Mouse (Mus musculus) lung, embryonic 14.5 days (tissue): ENCODE measurements around the gene Gpnmb. TPM values are rescaled to one million over a fixed set of nuclear protein-coding genes. Genes with fewer than 3 reads are reported as not detected.

Source experiments
- ATAC-seq: fragments of 200-750 bp; cut with Nextera tagmentation; 2 replicates; pipeline ENCODE4 v1.8.0; 2017; ENCODE audit warnings: mild to moderate bottlenecking, moderate TSS enrichment, moderate library complexity; ENCODE audit not compliant: insufficient read depth
- DNase-seq: peaks from one replicate; pipeline ENCODE4 v3.0.0-alpha.2; 2015
- H3K27ac ChIP-seq: fragments of 300-500 bp; sonication (generic); 2 replicates; pipeline ENCODE4 v1.5.1; 2014; ENCODE audit warnings: low read depth, mild to moderate bottlenecking, moderate library complexity
- H3K27me3 ChIP-seq: fragments of 300-500 bp; sonication (generic); 2 replicates; pipeline ENCODE4 v1.6.1; 2014; ENCODE audit warnings: low read length, control low read depth; ENCODE audit not compliant: insufficient read depth
- H3K36me3 ChIP-seq: fragments of 300-500 bp; sonication (generic); 2 replicates; pipeline ENCODE4 v1.6.1; 2014; ENCODE audit warnings: control low read depth; ENCODE audit not compliant: insufficient read depth
- H3K4me1 ChIP-seq: fragments of 300-500 bp; sonication (generic); 2 replicates; pipeline ENCODE4 v1.6.1; 2014; ENCODE audit warnings: antibody characterized with exemption, control low read depth; ENCODE audit not compliant: insufficient read depth
- H3K4me2 ChIP-seq: fragments of 300-500 bp; sonication (generic); 2 replicates; pipeline ENCODE4 v1.6.1; 2014; ENCODE audit warnings: mild to moderate bottlenecking
- H3K4me3 ChIP-seq: fragments of 300-500 bp; sonication (generic); 2 replicates; pipeline ENCODE4 v1.5.1; 2014; ENCODE audit warnings: low read depth, low read length
- H3K9ac ChIP-seq: fragments of 300-500 bp; sonication (generic); 2 replicates; pipeline ENCODE4 v1.6.1; 2014
- H3K9me3 ChIP-seq: fragments of 300-500 bp; sonication (generic); 2 replicates; pipeline ENCODE4 v1.6.1; 2016; ENCODE audit warnings: low read depth, low read length, control low read depth
- CTCF ChIP-seq: IDR thresholded peaks from 2 replicates; pipeline ENCODE4 v1.5.1; 2016; ENCODE audit warnings: antibody characterized with exemption, low read depth
- WGBS: fragments of 180-500 bp; shearing (Covaris S2); extraction: QIAGEN DNeasy Blood & Tissue Kit; methylation state at CpG from one replicate; pipeline ENCODE4 v1.1.7; 2014; 5-methylcytosine and 5-hydroxymethylcytosine counted together
- polyA plus RNA-seq: library from polyadenylated mRNA; unstranded; fragments of >200 nt; fragmentation: Nextera tagmentation; extraction: Ambion mirVana; gene quantifications from 2 replicates; pipeline ENCODE4 v1.2.1, GENCODE M21; 2014

Gene Gpnmb
- polyA plus RNA-seq, 1 experiment from 2014 or later: 0.21 TPM

DNA sequence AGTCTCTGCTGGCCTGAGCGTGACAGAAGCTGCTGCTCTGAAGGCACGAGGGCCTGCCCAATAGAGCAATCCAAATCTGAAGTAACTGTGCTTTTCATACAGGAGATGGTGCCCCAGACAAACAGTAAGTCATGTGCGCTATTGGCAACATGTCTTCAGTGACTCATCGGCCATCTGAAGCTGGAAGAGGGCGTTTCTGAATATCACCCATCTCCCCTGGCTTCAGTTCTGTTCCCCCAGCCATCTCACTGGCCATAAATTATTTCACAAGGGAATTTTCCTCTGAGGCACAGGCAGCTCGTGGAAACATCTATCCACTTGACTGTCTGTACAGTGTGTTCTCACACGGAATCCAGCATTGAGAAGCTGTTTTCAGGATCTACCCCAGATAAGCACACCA, 60.1 kb downstream of the Gpnmb start:
- peak overlapping the region; percentile 81 for H3K27ac ChIP-seq
- 71% methylated on average over 7 of the region's 7 CpGs for WGBS
- no peaks in the 10 kb centered on the region for H3K9me3 ChIP-seq
- peaks cover 15% of the 10 kb centered on the region for H3K4me1 ChIP-seq
- H3K4me3 ChIP-seq: no peak overlapping the region
- no peaks in the 10 kb centered on the region for H3K27me3 ChIP-seq
- no peak overlapping the region for H3K9ac ChIP-seq
- H3K36me3 ChIP-seq: peaks cover 54% of the 10 kb centered on the region
- H3K4me2 ChIP-seq: no peak overlapping the region
- no peak for TF ChIP-seq CTCF
- peak; percentile 40 for DNase-seq
- ATAC-seq: 0 out of 2 replicates have a peak, but pooled peaks have one; percentile 18

GRCm38 (mm10) chr6:49096933-49097461, 60.7 kb downstream of the Gpnmb start:
- peak; percentile 94 for DNase-seq
- H3K9ac ChIP-seq: no peak overlapping the region

DNA sequence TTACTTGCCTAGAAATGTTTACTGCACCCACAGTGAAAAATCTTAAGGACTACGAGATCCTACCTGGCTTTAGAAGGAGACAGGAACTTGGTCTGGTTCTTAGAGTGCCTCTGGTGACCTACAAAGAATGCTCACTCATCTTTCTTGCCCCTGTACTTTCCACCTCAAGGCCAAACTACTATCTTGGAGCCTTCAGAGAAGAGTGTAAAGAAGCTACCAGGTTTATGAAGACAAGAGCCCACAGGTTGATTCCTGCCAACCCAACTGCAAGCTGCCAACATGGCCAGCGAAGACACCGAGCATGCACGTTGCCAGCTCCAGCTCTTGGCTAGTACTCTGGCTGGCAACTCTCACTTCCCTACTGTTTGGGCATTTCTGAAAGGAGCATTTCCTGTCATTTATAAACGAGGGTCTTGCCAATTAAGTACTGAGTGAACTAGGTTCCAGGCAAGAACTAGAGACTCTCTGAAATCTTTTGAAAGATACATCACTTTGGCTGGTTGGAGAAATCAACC, 61.3 kb downstream of the Gpnmb start:
- Histone ChIP-seq H3K4me3 (no peak overlapping the region), H3K36me3 (peaks cover 51% of the 10 kb centered on the region), H3K9me3 (no peaks in the 10 kb centered on the region), H3K4me1 (peaks cover 15% of the 10 kb centered on the region), H3K27ac (peak overlapping the region; percentile 81), H3K4me2 (0 out of 2 replicates have a peak overlapping the region, but pooled peaks have one; percentile 31), H3K27me3 (no peaks in the 10 kb centered on the region), H3K9ac (no peak overlapping the region)
- ATAC-seq: no peak
- TF ChIP-seq CTCF: no peak
- DNase-seq: peak; percentile 6
- 71% methylated on average over 5 of the region's 5 CpGs for WGBS

More at GRCm38 (mm10) chr6:49096933-49097461, 60.7 kb downstream of the Gpnmb start:
- peak; percentile 83 for ATAC-seq
- Histone ChIP-seq H3K36me3 (peaks cover 51% of the 10 kb centered on the region), H3K9me3 (no peaks in the 10 kb centered on the region), H3K4me2 (peak overlapping the region; percentile 31; the same call in 1 of the 2 replicates), H3K4me1 (peaks cover 15% of the 10 kb centered on the region), H3K4me3 (no peak overlapping the region), H3K27ac (peak overlapping the region; percentile 81), H3K27me3 (no peaks in the 10 kb centered on the region)
- 23% methylated on average over 13 of the region's 13 CpGs for WGBS
- no peak for TF ChIP-seq CTCF

DNA sequence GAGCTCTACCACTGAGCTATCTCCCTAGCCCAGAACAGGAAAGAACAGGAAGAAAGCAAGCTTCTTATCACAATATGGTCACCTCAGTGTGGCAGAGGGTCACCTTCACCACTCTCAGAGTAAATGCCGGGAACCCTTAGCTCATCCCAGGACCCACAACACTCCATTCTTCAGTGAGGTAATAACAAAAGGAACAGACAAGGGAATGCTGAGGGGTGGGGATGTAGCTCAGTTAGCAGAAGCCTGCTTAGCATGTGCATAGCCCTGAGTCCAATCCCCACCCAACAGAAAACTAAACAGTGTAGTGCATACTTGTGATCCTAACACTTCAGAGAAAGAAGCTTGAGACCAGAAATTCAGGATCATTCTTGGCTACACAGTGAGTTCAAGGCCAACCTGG, 62.7 kb downstream of the Gpnmb start:
- Histone ChIP-seq H3K27ac (no peak overlapping the region), H3K27me3 (no peaks in the 10 kb centered on the region), H3K4me3 (no peak overlapping the region), H3K9ac (no peak overlapping the region), H3K36me3 (peaks cover 47% of the 10 kb centered on the region), H3K4me1 (peaks cover 15% of the 10 kb centered on the region), H3K9me3 (no peaks in the 10 kb centered on the region), H3K4me2 (no peak overlapping the region)
- WGBS: 86% methylated on average over 1 of the region's 1 CpGs
- ATAC-seq (no peak), DNase-seq (no peak)
- no peak for TF ChIP-seq CTCF

- DNase-seq: no peak
- H3K36me3 ChIP-seq: peaks cover 76% of the 10 kb centered on the region
These were observed 70.6 kb downstream of the Gpnmb start for GRCm38 (mm10) chr6:49106746-49107500.

GRCm38 (mm10) chr6:49109196-49109595, 72.8 kb downstream of the Gpnmb start:
- 82% methylated on average over 2 of the region's 2 CpGs for WGBS
- Histone ChIP-seq H3K4me3 (no peak overlapping the region), H3K9me3 (no peaks in the 10 kb centered on the region), H3K27ac (no peak overlapping the region), H3K9ac (no peak overlapping the region), H3K36me3 (peaks cover 58% of the 10 kb centered on the region), H3K4me1 (no peaks in the 10 kb centered on the region), H3K4me2 (no peak overlapping the region), H3K27me3 (no peaks in the 10 kb centered on the region)
- no peak for TF ChIP-seq CTCF
- ATAC-seq (no peak), DNase-seq (no peak)

More at GRCm38 (mm10) chr6:49106746-49107500, 70.6 kb downstream of the Gpnmb start:
- no peak overlapping the region for H3K27ac ChIP-seq
- no peaks in the 10 kb centered on the region for H3K4me1 ChIP-seq
- no peak for ATAC-seq
- no peak overlapping the region for H3K9ac ChIP-seq
- H3K4me3 ChIP-seq: no peak overlapping the region
- 86% methylated on average over 15 of the region's 15 CpGs for WGBS
- no peak for TF ChIP-seq CTCF
- no peak overlapping the region for H3K4me2 ChIP-seq
- H3K9me3 ChIP-seq: no peaks in the 10 kb centered on the region
- H3K27me3 ChIP-seq: no peaks in the 10 kb centered on the region

GRCm38 (mm10) chr6:49113895-49114294, 77.5 kb downstream of the Gpnmb start:
- Histone ChIP-seq H3K4me1 (no peaks in the 10 kb centered on the region), H3K4me2 (no peak overlapping the region), H3K9ac (no peak overlapping the region), H3K27me3 (no peaks in the 10 kb centered on the region), H3K4me3 (no peak overlapping the region), H3K36me3 (peaks cover 30% of the 10 kb centered on the region), H3K27ac (no peak overlapping the region), H3K9me3 (no peaks in the 10 kb centered on the region)
- 88% methylated on average over 7 of the region's 7 CpGs for WGBS
- ATAC-seq (no peak), DNase-seq (no peak)
- no peak for TF ChIP-seq CTCF
